Mouse (Mus musculus): Measurements from ENCODE around the gene Arhgap24. TPM values are rescaled to one million over a fixed set of nuclear protein-coding genes. Genes with fewer than 3 reads are reported as not detected.

Arhgap24 gene
- total RNA-seq (2021) = 10 to 100 TPM; 15.7 to 23.6 TPM
- long read RNA-seq, experiment 1, transcript Arhgap24-204 (8 exons, 2,783 nt) = major isoform, 16 of 22 reads
- long read RNA-seq, experiment 1, partial matches to known transcripts = 2 of 22 reads
- long read RNA-seq, experiment 1, other reads (novel, unspliced or antisense) = 3 of 22 reads
- long read RNA-seq, experiment 2, transcript Arhgap24-204 (8 exons, 2,783 nt) = major isoform, 9 of 14 reads
- long read RNA-seq, experiment 2, partial matches to known transcripts = 2 of 14 reads
- long read RNA-seq, experiment 2, other reads (novel, unspliced or antisense) = 1 of 14 reads

DNA sequence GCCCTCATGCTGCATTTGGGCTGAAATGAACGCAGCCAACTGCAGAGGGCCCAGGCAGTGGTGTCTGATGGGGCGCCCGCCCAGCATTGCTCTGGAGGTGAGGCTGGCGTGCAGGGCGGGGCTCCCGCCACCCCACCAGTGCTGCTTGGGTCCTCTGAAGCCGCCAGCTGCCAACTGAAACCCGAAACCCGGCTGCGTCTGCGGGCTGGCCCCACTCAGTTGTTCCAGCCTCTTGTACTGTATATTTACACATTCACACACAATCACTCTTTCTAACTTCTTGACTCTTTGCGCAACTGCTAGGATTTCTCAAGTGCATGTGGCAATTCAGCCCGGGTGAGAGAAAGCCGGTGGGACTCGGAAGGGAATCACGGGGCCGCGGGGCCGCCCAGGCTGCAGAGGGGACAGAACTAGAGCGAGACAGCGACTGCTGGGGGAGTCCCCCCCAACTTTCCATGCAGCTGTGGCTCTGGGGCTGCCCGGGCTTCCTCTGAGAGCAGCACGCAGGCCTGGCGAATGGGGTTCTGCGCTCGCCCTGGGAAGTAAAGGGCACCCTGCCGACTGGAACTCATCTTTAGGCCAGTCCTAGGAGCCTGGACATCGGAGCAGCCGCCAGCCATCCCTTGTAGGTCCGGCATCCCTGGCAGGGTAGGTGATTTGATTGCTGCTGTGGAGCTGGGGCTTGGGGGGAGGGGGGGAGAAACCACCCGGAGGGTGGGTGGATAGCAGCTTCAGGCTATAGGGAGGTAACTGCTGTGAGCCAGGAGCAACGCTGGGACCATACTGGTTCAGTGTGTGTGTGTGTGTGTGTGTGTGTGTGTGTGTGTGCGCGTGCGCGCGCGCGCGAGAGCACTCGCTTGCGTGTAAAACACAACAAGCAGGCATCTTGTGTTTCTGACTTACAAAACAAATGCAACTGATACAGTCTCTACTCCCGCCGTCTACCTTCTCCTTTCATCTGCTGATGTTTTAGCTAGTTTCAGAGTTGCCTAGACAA, at the start of gene Arhgap24:
Gene Arhgap24 (plus strand): TSS at position 177 of the 997 bp plus-strand sequence.
- peak; percentile 60 for DNase-seq (ENCODE audit: low spot score)

GRCm38 (mm10) chr5:102434182-102434581, 47.0 kb upstream of the Arhgap24 start:
- no peak for DNase-seq (ENCODE audit: low spot score)

DNA sequence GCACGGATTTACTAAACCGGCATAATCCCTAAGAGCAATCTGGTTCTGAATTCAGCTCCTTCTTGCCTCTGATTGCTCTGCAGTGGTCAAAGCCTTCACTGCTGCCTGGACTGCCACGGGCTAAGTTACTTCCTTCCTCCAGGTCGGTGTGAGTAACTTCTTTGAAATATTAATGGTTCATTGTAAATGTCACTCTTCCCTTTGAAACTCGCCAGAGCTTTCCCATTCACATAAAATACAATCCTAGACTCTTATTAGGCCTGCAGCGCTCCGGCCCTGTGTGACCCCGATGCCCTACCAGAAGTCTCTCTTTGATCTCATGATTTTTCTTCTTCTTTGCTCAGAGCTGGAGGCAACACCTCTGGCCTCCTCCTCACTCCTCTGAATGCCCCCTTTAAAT, 44.6 kb upstream of the Arhgap24 start:
- DNase-seq (ENCODE audit: low spot score) = no peak

DNA sequence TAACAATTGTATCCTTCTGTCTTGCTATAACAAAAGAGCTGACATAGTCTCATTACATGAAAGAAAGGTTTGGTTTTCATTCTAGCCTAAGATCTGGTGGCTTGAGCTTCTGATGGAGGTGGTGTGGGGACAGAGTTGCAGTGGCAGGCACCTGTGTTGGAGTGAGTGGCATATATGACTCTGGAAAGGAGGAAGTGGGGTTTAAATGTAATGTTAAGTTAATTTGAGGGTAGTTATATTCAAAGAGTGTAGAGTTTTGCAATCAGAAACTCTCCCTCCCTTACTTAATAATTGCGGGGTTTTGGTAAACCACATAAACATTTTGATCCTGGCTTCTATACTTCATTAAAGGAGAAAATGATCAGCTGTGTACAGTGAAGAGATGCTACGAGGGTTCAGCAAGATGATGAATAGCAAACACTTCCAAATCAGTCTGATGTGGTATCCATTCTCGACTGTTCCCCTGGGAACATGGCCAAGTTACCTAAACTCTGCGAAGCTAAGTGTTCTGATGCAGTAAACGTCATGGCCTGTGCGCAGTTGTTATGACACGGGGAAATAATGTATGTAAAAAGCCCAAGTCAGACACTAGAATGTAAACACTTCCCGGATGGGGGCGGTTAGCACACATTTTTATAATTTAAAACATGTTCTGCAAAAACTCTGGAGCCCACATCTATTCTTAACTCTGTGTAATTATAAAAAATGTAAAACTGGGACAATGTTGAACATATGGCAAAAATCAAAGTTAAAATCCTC, 41.9 kb upstream of the Arhgap24 start:
- DNase-seq (ENCODE audit: low spot score) = no peak

- no peak for DNase-seq (ENCODE audit: low spot score)
Measured at GRCm38 (mm10) chr5:102447436-102447835, 33.8 kb upstream of the Arhgap24 start.

DNA sequence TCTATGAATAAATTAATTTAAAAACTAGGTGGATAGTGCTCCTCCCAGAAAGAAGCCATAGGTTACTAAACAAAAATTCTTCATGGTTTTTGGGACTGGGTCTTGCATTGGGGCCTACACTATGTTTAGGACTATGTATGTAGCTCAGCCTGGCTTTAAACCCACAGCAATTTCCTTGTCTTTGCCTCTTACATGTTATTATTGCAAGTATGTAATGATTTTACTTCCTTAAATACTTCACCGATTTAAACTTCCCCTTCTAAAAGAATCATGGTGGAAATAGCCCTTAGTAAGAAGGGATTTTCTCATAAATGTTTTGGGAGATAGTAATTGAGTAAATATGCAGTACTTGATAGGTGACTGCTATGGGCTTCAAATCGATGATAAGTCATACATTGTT, 30.3 kb upstream of the Arhgap24 start:
- no peak for DNase-seq (ENCODE audit: low spot score)

GRCm38 (mm10) chr5:102452079-102452797, 29.0 kb upstream of the Arhgap24 start:
- no peak for DNase-seq (ENCODE audit: low spot score)

- DNase-seq (ENCODE audit: low spot score) = no peak
Measured at GRCm38 (mm10) chr5:102453324-102453723, 27.9 kb upstream of the Arhgap24 start.

DNA sequence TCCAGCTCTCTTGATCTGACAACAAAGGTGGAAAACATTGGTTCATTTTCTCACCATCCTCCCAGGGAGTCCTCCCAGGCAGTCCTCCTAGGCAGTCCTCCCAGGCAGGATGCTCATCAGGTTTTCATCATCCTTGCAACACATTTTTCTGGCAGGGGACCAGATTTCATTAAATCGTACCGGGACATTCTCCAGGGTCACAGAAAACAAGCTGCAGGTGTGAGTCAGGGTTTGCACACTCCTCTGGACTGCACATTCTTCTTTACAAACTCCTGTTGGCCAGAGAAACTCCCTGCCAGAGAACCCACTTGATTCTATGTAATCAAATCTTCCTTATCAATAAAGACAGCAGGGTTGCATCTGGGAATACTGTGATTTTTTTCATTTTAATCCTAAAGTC, 25.9 kb upstream of the Arhgap24 start:
- no peak for DNase-seq (ENCODE audit: low spot score)

DNA sequence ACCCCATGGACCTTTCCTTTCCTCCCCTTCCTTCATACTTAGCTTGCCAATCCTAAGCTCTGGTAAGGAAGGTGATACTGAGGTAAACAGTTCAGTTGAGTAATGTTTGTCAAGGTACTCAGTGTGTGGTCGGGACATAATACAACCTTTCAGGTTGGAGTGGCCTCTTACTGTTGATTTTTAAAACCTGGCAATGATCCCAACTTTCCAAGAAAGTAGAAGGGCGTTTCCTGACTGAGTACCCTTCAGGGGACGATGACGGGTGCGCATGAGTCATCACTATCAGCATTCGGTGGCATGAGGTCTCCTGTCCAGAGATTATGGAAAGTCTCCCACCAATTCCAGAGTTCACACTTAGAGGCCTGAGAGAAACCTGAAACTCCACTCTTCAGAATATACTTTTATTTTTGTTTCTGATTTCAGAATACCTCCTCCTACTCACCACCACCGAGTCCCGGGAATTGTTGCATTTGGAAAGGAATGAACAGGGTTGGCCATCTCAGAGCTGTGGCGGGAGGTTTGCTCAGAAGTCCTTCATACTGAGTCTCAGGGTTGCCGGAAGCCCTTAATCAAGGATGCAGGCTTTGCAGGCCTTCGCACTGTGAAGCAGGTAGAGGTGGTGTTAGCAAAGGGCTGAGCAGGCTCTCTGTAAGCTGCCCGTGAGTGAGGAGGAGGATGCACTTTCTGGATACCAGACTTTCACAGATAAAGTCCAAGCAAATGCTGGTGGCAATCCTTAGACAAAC, 20.6 kb upstream of the Arhgap24 start:
- DNase-seq (ENCODE audit: low spot score) = no peak

DNA sequence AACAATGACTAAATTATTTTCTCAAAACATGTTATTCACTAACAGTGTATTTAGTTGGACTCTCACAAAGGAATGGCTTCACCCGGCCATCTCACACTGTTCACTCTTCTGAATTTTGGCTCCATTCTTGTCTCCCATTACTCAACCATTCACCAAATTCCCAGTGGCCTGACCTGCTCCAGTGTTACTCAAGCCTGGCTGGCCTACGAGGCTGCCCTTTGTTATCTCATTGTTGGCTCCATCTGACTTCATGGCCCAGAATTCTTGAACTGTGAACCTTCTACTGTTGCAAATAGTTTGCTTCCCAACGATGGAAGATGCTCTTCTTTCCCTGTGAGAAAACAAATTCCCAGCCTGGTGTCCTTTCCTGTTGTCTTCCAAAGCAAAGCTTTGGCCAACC, 18.2 kb upstream of the Arhgap24 start:
- peak; percentile 49 for DNase-seq (ENCODE audit: low spot score)

DNA sequence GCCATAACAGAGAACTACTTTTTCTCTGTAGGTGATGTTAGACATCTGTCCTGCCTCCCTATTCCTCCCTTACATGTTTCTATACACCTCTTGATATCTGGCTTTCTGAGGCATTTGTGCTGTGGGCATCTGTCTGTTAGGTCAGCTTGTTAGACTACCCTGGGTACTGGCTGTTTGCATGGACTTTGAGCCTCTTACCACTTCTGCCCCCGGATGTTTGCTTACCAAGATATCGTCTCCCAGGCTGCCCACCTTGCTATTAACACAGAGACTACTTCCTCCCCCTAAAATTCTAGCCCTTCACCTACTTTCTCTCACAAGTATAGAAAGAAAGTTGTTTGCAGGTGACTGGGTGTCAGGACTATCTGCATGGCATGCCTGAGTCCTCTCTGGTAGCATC, 15.8 kb upstream of the Arhgap24 start:
- no peak for DNase-seq (ENCODE audit: low spot score)

DNA sequence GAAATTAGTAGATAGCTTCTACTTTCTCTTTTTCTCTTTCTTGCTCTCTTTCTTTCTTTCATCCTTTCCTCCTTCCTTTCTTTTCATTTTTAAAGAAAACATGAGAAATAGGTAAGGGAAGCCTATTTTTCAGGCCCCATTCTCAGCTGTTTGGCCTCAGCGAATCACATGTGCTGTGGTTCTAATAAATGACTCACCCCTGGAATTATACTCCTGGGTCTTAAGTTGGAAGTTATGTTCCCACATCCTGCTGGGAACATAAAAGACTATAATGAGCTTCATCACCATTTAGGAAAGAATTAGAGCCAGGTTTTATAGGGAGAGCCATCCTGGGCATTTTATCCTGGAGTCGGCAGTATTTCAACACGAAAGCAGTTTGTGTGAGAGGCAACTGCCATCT, 12.9 kb upstream of the Arhgap24 start:
- no peak for DNase-seq (ENCODE audit: low spot score)

- DNase-seq (ENCODE audit: low spot score) = no peak
Measured at GRCm38 (mm10) chr5:102470284-102470683, 10.9 kb upstream of the Arhgap24 start.

GRCm38 (mm10) chr5:102478076-102478475, 3.1 kb upstream of the Arhgap24 start:
- DNase-seq (ENCODE audit: low spot score) = no peak

- no peak for DNase-seq (ENCODE audit: low spot score)
Measured at GRCm38 (mm10) chr5:102483285-102483975, 2.2 kb downstream of the Arhgap24 start.

GRCm38 (mm10) chr5:102491554-102491953, 10.4 kb downstream of the Arhgap24 start:
- DNase-seq (ENCODE audit: low spot score) = no peak

GRCm38 (mm10) chr5:102492152-102492551, 11.0 kb downstream of the Arhgap24 start:
- DNase-seq (ENCODE audit: low spot score) = peak; percentile 29

DNA sequence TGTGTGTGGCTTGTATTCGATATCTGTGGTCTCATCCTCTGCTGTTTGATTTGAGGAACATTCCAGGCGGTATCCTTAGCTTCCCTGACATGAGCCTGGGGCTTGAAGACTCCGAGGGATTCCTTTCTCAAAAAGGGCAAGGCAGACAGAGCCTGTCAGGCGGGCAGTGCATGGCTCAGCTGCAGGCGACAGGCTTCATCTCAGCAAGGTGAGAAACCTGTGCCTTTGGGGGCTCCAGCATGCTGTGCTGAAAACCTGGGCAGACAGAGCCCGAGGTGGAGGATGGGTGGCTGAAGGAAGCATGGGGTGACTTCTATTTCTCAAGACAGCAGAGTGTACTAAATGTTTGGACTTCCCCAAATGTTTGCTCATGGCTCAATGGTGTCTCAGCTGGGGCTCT, 13.6 kb downstream of the Arhgap24 start:
- DNase-seq (ENCODE audit: low spot score) = no peak

- no peak for DNase-seq (ENCODE audit: low spot score)
Measured at GRCm38 (mm10) chr5:102497205-102497604, 16.0 kb downstream of the Arhgap24 start.

All from gastrocnemius, adult 18-20 months (tissue).